Mouse (Mus musculus): ENCODE measurements around the gene Sept5.

The Sept5 gene

DNA sequence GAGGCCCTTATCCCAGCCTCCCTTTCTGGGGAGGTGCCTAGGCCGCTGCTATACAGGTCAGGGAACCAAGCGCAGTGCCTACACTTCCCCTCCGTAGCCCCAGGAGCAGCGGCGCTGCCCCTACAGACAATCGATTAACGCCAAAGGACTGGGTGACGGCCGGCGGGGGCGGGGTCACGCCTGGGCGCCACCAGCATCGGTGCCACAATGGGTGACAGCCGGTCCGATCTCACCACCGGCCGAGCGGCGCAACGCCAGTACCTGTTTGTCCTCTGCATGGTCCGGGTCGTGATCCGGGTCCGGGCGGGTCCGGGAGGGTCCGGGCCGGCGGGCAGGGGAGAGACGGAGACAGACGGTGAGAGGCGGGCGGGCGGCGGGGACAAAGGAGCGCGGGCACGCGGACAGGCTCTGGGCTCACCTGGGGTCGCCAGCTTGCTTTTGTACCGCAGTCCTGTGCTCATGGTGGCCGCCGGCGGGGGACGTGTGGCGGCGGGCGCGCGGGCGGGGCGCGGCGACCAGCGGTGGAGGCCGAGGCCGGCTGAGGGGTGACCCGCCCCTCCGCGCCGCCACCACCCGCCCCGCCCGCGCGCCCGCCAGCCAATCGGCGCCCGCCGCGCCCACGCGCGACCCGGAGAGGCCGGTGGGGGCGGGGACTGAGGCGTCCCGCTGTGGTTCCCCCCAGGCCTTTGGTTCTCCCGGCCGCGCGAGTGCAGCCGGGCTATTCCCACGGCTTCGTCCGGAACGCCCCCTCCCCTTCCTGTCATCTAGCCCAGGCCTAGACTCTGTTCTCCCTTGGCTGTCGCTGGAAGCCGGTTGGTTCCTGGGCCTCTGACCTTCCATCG, at the start of gene Sept5:
Gene Sept5 (minus strand): TSS at position 565 of the 842 bp plus-strand sequence.
- DNase-seq = peak; percentile 80

DNA sequence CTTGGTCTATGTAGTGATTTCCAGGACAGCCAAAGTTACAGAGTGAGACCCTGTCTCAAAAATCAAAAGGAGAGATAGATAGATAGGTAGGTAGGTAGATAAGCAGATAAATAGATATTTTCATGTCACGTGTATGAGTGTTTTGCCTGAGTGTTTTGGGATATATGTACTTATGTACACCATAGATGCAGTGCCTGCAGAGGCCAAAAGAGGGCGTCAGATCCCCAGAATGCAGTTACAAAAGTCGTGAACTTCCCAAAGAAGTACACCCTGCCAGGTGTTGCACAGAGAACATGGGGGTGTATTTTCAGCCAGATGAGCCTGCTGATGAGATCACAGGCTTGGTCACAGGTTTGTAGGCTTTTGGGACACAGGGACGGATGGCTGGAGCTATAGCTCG, 49.4 kb upstream of the Sept5 start:
- DNase-seq = peak; percentile 19

DNA sequence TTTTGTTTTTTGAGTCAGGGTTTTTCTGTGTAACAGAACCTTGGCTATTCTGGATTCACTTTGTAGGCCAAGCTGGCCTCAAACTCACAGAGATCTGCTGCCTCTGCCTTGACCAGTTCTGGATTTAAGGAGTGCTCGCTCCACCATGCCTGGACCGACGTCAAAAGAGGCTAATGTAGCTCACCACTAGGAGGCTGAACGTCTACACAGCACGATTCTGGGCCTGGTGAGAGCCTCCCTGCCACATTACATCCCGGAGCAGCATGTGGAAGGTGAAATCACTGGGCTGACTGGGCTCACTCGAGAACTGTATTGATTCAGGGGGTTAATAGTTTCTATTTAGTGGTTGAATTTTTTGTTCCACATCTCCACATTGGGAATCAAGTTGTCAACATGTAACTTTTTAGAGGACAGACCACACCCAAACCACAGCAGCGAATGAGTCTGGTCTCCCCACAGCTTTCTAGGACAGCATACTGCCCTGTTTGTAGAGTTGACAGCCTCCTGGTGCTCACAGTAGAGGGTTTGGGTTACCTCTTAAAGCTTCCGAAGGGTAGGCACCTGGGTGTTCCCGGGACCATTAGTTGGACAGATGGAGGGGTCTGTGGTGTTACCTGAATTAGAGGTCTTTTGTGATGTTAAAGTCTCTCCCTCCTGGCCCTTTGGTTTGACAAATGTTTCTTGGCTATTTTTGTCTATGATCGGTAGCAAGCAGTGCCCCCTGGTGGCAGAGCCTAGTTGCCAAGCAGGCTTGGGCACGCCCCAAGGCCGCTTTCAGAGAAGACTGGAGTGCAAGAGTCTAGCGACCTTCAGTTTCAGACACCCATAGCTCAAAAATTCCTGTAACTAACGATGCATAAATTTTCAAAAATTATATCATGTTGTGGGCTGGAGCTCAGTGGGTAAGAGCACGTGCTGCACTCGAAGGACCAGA, 48.3 kb upstream of the Sept5 start:
- DNase-seq = peak; percentile 82

DNA sequence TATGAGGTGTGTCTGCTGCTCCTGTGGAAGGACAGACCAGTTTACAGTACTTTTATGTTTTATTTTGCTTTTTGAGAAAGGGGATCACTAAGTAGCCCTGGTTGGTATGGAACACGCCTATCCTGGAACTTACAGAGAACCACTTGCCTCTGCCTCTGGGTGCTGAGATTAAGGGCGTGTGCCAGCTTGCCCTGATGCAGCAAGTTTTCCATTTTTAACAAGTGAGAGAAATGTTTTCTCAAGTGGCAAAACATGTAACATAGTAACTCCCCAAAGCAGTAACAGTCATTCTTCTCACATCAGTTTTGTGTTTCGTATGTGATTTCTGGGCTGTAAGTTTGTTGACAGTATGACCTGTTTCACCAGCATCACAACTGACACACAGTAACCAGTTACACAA, 43.3 kb upstream of the Sept5 start:
- DNase-seq = no peak

DNA sequence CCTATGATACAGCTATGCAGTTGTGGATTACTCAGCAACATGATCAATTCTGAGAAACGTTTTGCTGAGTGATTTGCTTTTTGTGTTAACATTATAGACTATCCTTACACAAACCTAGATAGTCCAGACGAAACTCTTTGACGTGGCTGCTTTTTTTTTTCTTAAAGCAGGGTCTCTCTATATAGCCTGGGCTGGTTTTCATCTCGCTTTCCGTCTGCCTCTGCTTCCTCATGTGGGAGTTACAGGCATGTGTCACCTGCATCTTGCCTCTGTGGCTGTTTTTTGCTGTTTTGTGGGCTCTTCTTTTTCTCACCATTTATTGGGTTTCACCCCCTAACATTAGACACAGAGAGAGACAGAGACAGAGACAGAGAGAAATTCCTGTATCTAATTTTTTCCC, 42.3 kb upstream of the Sept5 start:
- no peak for DNase-seq

DNA sequence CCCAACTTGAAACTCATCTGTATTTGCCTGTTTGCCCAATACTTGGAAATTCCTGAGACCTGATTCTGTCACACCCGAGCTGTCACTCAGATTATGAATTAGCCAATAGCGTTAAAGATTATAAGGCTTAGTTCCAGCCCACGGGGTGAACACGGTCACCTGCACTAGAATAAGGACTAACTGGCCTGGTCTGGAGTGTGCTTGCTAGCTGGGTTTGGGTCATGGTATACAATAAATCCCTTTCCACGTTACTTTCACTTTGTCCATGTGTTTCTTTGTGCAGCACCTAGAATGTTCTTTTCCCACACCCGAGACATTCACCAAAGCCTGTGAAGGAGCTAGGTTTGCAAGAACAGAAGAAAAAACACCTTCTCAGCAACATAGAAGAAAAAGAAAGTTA, 40.2 kb upstream of the Sept5 start:
- DNase-seq = no peak

DNA sequence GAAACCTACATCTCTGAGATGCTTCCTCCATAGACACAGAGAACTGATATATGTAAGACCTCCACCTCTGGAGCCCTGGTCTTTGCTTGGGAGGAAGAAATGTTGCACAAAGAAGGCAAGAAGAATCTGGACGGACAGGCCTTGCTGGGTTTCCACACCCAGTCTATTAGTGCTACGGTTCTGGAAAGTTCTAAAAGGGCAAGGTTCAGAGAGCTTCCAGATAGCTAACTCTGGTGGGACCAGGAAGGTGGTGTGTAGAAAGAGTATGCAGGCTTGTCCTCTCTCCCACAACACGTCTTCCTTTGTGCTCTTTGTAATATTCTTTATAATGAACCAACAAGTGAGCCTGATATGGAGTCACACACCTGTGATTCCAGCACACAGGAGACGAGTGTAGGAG, 28.8 kb upstream of the Sept5 start:
- no peak for DNase-seq

DNA sequence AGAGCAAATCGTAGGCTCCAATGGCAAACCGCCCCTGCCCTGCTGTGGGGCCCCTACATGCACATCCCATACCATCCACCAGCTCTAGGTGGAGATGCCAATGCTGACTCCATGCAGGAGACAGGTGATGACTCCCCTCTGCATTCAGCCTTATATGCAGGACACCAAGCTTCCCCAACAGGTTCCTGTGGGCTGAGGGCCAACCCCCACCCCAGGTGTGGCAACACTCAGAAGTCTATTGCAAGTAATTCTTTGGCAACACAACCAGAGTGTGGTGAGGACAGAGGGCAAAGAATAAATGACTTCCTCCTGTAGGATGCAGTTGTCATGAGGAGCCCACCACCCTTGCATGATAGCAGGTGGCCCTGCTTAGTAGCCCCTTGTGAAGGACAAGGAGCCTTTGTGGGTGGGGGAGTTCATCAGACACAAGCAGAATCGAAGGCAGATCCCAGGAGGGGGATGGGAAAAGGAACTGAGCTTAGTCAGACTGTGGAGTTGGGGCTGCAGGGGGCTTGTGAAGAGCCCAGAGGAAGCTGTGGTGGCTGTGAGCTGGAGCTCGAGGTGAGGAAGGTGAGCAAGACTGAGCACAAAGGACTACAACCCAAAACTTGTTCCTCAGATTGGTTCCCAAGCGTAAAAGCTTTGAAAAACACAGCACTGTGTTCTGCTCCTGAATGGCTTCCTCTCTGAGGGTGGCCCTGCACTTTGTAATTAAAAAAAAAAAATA, 25.8 kb upstream of the Sept5 start:
- DNase-seq = no peak

DNA sequence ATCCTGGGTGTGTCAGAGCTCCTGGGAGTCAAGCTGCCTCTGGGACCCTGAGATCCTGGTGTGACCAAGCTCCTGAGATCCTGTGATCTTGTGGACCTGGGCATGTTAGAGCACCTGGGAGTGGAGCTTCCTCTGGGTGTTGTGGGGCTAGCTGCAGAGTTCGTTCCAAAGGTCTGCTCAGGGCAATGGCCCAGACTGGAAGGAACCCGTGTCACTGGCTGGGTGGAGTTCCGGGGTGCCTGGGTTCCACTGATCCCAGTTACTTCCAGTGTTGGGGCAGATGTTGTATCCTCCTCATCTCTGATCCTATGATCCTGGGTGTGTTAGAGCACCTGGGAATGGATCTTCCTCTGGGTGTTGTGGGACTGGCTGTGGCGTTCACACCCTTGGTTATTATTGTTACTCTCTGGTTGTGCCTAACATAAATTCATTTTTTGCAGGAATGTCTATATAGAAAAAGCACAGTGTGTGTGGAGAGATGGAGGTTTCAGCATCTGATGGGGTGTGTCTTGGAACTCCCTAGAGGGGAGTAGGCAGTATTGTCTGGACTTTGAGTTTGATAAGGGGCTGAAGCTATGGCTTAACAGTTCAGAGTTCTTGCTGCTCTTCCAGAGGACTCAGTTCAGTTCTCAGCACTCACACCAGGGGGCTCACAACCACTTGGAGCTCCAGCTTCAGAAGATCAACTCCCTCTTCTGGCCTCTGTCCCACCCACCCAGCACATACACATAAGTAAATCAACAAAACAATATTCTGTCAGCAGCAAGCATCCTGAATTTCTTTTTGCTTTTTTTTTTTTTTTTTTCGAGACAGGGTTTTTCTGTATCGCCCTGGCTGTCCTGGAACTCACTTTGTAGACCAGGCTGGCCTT, 23.8 kb upstream of the Sept5 start:
- no peak for DNase-seq

DNA sequence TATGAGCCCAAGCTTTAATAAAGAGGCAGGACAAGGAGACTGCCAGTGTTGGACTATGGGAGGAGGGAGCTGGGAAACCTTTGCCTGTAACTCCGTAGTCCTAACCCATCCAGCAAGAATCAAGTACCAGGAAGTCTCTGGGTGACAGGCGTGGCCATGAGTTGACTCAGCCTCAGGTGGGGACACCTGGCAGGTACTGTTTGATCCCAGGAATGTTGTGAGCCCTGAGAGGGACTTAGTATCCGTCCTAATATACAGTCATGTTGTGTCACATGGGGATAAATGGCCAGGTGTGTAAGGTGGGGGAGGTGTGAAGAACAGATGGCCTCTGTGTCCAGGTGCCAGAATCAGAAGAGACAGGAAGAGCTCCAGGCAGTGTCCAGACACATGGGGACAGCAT, 19.4 kb upstream of the Sept5 start:
- no peak for DNase-seq

DNA sequence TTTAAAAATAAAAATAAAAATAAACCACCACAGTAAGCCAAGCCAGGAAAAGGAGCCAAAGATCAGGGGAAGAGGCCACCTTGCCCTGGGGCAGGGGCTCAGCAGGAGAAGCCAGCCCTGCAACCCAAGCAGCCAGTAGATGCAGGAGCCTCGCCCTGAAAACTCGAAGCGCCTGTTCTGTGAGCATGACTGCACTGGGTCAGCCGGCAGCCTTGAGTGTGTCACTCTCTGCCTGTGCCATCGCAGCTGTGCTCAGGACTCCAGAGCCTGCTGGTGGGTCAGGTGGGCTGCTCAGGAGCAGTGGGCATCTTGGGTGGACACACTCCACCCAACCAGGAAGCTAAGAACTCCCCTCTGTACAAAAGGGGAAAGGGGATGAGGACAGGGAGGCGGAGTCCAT, 15.6 kb upstream of the Sept5 start:
- DNase-seq = no peak

DNA sequence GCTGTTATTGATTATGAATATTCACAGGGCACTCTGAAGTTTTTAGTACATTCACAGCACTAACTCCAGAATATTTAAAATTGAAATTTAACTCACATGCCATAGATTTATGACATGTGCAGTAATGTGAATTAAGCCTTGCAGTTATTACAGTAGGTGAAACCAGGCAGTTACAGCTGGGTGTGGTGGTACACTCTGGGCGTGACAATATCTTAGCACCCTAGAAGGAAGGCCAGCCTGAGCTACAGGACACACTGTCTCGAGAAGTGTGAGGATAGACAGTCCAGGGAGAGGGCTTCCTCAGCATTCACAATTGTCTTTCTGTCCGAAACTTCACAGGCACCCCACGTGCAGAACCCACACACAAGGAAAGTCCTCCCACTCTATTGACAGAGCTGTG, 14.7 kb upstream of the Sept5 start:
- no peak for DNase-seq

DNA sequence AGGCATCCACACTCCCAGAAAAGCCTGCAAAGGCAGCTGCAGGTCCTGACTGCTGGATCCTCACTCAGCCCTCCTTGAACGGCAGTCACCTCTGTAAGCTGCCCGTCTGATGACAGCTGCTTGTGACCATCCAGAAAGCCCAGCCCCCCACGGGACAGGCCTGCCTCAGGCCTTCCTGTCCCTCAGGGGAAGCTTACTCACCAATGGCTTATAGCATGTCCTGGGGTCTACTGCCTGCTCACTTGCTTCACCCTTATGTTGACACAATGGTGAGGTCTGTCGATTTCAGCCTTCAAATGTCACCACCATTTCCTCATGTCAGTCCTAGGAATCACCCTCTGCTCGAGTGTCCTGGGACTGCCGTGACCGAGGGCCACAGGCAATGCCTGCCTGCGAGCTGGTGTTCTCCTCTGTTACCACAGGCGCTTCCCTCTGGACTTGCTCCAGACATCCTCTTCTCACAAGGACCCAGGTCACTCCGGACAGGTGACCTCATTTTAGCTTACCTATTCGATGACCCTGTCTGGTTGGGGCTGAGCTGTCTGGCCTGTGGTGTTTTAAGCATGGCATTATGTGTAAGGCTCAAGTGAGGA, 13.7 kb upstream of the Sept5 start:
- no peak for DNase-seq

DNA sequence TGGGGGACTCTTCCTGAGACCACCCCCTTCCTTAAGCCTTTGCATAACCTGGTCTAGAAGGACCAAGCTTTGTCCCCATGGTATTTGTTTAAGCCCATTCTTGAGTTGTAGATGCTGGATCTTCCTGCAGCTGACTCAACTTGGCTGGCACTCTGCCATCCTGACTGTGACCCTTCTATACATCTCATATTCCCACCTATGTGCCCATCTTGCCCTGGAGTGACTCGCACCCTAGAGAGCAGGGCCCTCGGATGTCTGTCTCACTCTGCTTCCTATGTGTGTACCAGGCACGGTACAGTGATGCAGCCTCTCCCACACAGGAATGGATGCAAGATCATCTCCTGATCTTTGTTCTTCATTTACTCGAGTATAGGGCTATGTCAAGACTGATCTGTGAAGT, 13.1 kb upstream of the Sept5 start:
- no peak for DNase-seq

DNA sequence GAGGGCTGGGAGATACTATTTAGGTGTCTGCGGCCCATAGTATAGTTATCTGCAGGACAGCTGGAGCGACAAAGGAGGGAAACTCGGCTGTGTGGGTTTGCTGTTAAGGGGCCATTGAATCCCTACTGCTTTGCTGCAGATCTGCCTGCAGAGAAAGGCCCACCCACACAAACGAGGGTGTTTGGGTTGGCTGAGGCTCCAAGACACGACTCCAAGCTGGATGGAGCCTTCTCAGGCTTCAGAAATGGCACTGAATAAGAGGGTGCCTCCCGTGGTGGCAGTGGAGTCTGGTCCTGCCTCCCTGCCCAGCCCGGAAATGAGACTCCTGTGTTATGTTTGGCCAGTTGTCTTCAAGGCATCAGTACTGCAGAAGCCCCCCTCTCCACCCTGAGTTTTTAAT, 12.5 kb upstream of the Sept5 start:
- DNase-seq = no peak

DNA sequence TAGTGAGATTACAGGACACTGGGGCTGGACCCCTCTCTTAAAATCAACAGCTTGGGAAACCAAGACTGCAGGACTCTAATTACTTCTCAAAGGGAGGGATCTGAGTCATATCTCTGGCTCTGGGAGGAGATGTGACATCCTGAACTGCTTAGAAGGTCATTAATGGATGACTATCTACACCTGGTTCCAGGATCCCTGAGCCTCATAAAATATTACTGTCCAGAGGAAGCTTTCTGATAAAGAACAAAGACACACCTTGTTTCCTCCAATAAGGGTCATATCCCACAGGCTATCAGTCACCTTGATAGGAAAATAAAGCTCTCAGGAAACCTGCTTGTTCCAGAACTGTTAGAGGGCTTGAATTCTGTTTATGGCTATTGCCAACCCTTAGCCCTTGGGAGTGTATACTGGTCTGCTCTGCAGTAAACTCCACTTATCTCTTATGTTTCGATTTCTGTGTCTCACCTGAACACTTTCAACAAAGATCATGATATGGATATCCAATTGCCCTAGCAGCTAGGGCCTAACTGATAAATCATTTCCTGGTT, 9.7 kb upstream of the Sept5 start:
- no peak for DNase-seq

DNA sequence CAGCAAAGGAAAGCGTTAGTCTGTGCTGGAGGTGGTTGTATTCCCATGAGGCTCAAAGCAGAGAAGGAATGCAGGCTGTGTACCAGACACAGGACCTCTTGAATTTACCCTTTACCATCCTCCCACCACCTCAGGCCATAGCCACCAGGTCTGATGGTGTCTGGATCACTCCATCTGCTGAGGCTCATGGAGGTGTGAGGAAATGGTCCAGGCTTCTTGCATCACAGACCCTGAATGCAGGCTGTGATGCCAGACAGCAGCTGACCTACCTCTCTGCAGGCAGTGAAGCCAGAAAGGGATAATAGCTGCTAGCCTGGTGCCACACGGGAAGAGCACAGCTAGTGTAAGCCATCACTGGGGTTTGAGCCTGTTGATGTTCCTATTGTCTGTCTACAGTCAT, 8.6 kb upstream of the Sept5 start:
- no peak for DNase-seq

DNA sequence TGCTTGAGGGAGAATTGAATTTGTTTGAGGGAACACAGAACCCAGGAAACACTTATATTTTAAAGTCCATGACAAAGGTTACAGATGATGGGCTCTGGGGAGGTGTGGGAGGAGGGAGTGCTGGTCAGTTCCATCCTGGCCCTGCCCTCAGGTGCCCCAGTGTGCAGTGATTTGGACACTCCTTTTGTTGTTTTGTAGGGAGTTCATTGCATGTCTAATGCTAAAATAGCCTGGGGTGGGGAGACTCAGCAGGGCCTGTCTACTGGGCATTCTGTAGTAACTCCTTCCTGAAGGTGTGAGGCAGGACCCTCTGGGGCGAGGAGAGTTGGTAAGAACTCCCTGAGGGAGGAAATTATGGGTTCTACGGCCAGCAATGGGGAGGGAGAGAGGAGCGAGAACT, 7.0 kb upstream of the Sept5 start:
- no peak for DNase-seq

DNA sequence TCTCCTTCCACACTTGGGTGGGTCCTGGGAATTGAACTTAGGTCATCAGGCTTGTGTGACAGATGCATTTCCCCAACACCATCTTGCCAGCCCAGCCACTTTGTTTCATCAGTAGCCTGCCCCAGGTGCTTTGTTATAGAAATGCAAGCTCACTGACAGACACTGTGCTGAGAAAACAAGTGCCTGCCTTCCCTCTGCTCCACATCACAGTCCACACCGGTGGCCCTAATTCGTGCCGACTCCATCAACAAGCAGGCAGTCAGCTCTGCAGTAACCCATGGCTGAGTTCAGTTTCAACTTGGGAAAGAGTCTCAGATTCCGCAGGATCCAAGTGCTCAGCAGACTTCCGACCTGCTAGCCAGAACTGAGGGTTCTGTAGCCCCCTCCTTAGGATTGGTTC, 6.6 kb upstream of the Sept5 start:
- no peak for DNase-seq

DNA sequence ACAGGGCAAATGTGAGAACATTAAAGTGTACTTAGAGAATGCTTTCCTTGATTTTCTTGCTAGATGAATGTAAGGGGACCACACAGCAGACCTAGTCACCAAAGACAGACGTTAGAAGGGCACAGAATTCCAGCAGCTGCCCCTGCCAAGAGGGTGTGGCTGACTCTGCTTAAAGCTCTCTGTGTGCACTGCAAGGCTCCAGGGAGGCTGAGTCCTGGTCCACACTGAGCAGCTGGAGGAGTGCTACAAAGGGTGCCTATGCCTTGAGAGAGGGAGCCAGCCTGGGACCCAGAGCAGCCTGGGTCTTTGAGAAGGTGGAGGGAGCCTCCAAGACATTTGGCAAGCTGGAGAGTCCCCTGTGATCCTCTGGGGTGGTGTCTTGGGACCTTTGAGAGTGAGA, 3.6 kb upstream of the Sept5 start:
- no peak for DNase-seq

DNA sequence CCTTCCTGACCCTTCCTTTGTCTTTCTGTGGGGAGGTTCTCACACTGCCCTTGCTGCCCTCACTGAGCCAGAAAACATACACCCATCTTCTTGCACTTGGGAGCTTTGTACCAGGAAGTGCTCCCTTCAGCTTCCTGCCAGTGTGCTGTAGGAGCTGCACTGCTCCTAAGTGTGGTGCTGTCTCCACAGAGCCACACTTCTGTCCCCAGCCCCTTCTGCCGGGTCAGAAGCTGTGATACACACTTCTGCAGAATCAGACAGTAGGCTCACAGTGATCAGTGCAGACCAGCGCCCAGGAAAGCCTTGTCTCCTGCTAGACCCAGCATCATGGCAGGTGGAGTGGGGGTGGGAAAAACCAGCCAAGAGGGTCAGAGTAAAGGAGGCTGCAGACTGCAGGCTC, 3.1 kb upstream of the Sept5 start:
- no peak for DNase-seq

DNA sequence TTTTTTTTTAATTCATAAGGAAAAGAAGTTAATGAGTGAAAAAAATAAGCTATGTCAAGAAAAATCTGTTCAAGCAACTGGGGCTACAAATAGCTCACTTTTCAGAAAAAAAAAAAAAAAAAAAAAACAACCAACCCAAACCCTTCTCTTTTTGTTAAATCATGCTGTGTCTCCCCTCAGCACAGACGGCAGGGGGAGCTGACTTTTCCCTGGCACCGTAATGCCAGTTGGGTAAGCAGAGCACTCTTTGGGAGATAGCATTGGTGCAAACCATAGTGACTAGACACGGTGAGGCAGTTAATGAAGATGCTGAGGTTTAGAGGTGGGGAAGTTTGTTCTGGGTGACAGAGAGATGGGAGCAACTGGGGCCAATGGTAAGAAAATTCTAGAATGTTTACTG, 2.3 kb upstream of the Sept5 start:
- no peak for DNase-seq
